Mouse (Mus musculus) heart, embryonic 16.5 days (tissue): ENCODE data around the gene Rgs4. TPM values are rescaled to one million over a fixed set of nuclear protein-coding genes. Genes with fewer than 3 reads are reported as not detected.

ENCODE experiments used
- ATAC-seq: fragments of 200-750 bp; cut with Nextera tagmentation; replicated peaks from 2 replicates; pipeline ENCODE4 v1.8.0; 2017; ENCODE audit warnings: moderate number of reproducible peaks; ENCODE audit not compliant: insufficient read depth, low FRiP score; ENCODE audit errors: extremely low read depth
- H3K27ac ChIP-seq: fragments of 300-500 bp; sonication (generic); 2 replicates; pipeline ENCODE4 v1.5.1; 2014; ENCODE audit warnings: mild to moderate bottlenecking, low read length, control low read depth, moderate library complexity
- H3K27me3 ChIP-seq: fragments of 300-500 bp; sonication (generic); 2 replicates; pipeline ENCODE4 v1.6.1; 2014; ENCODE audit warnings: low read length, mixed read lengths; ENCODE audit not compliant: control insufficient read depth, insufficient read depth
- H3K36me3 ChIP-seq: fragments of 300-500 bp; sonication (generic); 2 replicates; pipeline ENCODE4 v1.6.1; 2014; ENCODE audit not compliant: control insufficient read depth, insufficient read depth
- H3K4me1 ChIP-seq: fragments of 300-500 bp; sonication (generic); 2 replicates; pipeline ENCODE4 v1.6.1; 2014; ENCODE audit warnings: low read length, mixed read lengths; ENCODE audit not compliant: control insufficient read depth, insufficient read depth
- H3K4me2 ChIP-seq: fragments of 300-500 bp; sonication (generic); 2 replicates; pipeline ENCODE4 v1.6.1; 2014; ENCODE audit warnings: low read depth, mild to moderate bottlenecking, control low read depth, low read length
- H3K4me3 ChIP-seq: fragments of 300-500 bp; sonication (generic); 2 replicates; pipeline ENCODE4 v1.5.1; 2014; ENCODE audit warnings: mild to moderate bottlenecking, control low read depth, low read length
- H3K9ac ChIP-seq: fragments of 300-500 bp; sonication (generic); 2 replicates; pipeline ENCODE4 v1.6.1; 2014; ENCODE audit warnings: low read length, control low read depth
- H3K9me3 ChIP-seq: fragments of 300-500 bp; sonication (generic); replicated peaks from 2 replicates; pipeline ENCODE4 v1.6.1; 2016; ENCODE audit warnings: low read length; ENCODE audit not compliant: control insufficient read depth
- WGBS: fragments of 180-500 bp; shearing (Covaris S2); extraction: QIAGEN DNeasy Blood & Tissue Kit; methylation state at CpG from one replicate; pipeline ENCODE4 v1.1.7; 2014; 5-methylcytosine and 5-hydroxymethylcytosine counted together
- polyA plus RNA-seq: library from polyadenylated mRNA; unstranded; fragments of >200 nt; fragmentation: Nextera tagmentation; extraction: Ambion mirVana; gene quantifications from 2 replicates; pipeline ENCODE4 v1.2.1, GENCODE M21; 2015

Rgs4 gene
- polyA plus RNA-seq, 1 experiment from 2014 or later = 4.7 TPM

- WGBS = 84% methylated on average over 2 of the region's 2 CpGs
- Histone ChIP-seq H3K9ac (no peak overlapping the region), H3K27me3 (no peaks in the 10 kb centered on the region), H3K36me3 (no peaks in the 10 kb centered on the region), H3K9me3 (no peaks in the 10 kb centered on the region), H3K4me2 (no peak overlapping the region), H3K4me3 (no peak overlapping the region), H3K4me1 (no peaks in the 10 kb centered on the region), H3K27ac (no peak overlapping the region)
- ATAC-seq = no peak
These were observed 48.3 kb downstream of the Rgs4 start for GRCm38 (mm10) chr1:169699184-169699583.

- Histone ChIP-seq H3K9me3 (no peaks in the 10 kb centered on the region), H3K4me3 (no peak overlapping the region), H3K27me3 (no peaks in the 10 kb centered on the region), H3K27ac (no peak overlapping the region), H3K4me1 (no peaks in the 10 kb centered on the region), H3K9ac (no peak overlapping the region), H3K36me3 (no peaks in the 10 kb centered on the region), H3K4me2 (no peak overlapping the region)
- 65% methylated on average over 4 of the region's 4 CpGs for WGBS
- no peak for ATAC-seq
These were observed 50.2 kb downstream of the Rgs4 start for GRCm38 (mm10) chr1:169697236-169697635.

GRCm38 (mm10) chr1:169695356-169695755 lies 52.1 kb downstream of the Rgs4 start:
- no peak for ATAC-seq

GRCm38 (mm10) chr1:169693537-169693936 lies 53.9 kb downstream of the Rgs4 start:
- Histone ChIP-seq H3K9ac (no peak overlapping the region), H3K4me1 (no peaks in the 10 kb centered on the region), H3K36me3 (no peaks in the 10 kb centered on the region), H3K9me3 (no peaks in the 10 kb centered on the region), H3K4me3 (no peak overlapping the region), H3K27ac (no peak overlapping the region), H3K4me2 (no peak overlapping the region), H3K27me3 (no peaks in the 10 kb centered on the region)
- no peak for ATAC-seq
- 57% methylated on average over 3 of the region's 3 CpGs for WGBS

More at GRCm38 (mm10) chr1:169695356-169695755, 52.1 kb downstream of the Rgs4 start:
- 62% methylated on average over 3 of the region's 3 CpGs for WGBS
- H3K27me3 ChIP-seq = no peaks in the 10 kb centered on the region
- no peak overlapping the region for H3K27ac ChIP-seq
- no peak overlapping the region for H3K4me3 ChIP-seq
- no peaks in the 10 kb centered on the region for H3K36me3 ChIP-seq
- no peak overlapping the region for H3K4me2 ChIP-seq
- H3K9me3 ChIP-seq = no peaks in the 10 kb centered on the region
- no peak overlapping the region for H3K9ac ChIP-seq
- H3K4me1 ChIP-seq = no peaks in the 10 kb centered on the region

- H3K4me2 ChIP-seq = no peak overlapping the region
- H3K36me3 ChIP-seq = no peaks in the 10 kb centered on the region
- ATAC-seq = no peak
- WGBS = 74% methylated on average over 2 of the region's 2 CpGs
- H3K27me3 ChIP-seq = no peaks in the 10 kb centered on the region
- no peak overlapping the region for H3K9ac ChIP-seq
- H3K4me3 ChIP-seq = no peak overlapping the region
- no peaks in the 10 kb centered on the region for H3K4me1 ChIP-seq
- H3K27ac ChIP-seq = no peak overlapping the region
- H3K9me3 ChIP-seq = no peaks in the 10 kb centered on the region
These were observed 54.4 kb downstream of the Rgs4 start for GRCm38 (mm10) chr1:169693040-169693439.

Other genes with a start within 250 kb of the Rgs4 start
- gene Nuf2, start 216.2 kb downstream of the Rgs4 start, polyA plus RNA-seq = 44.5 and 49.9 TPM in 2 replicates
- gene Rgs5, start 92.1 kb downstream of the Rgs4 start, polyA plus RNA-seq = 12.6 and 12.9 TPM in 2 replicates
- gene Ccdc190, start 181.0 kb upstream of the Rgs4 start, polyA plus RNA-seq = 0.13 TPM in 1 of 2 replicates, not detected in the other
- gene Hsd17b7, start 221.6 kb upstream of the Rgs4 start, polyA plus RNA-seq = 17.3 and 17.7 TPM in 2 replicates